Mouse (Mus musculus): ENCODE data around the gene Scarb1.

Scarb1 gene

GRCm38 (mm10) chr5:125352781-125353294, 11.9 kb upstream of the Scarb1 start:
- Histone ChIP-seq H3K36me3 (ENCODE audit: control insufficient read depth, insufficient read depth, low read length, poor library complexity, severe bottlenecking) (no peaks in the 10 kb centered on the region; the same call in 1 of the 2 replicates), H3K27me3 (ENCODE audit: control insufficient read depth, insufficient read depth, low read length, poor library complexity, severe bottlenecking) (no peaks in the 10 kb centered on the region)
- no peak for DNase-seq (ENCODE audit: low read depth, low spot score)

- Histone ChIP-seq H3K27me3 (ENCODE audit: control insufficient read depth, insufficient read depth, low read length, poor library complexity, severe bottlenecking) (no peaks in the 10 kb centered on the region), H3K36me3 (ENCODE audit: control insufficient read depth, insufficient read depth, low read length, poor library complexity, severe bottlenecking) (no peaks in the 10 kb centered on the region; the same call in 1 of the 2 replicates)
- peak; percentile 61 for DNase-seq (ENCODE audit: low read depth, low spot score)
Observed at GRCm38 (mm10) chr5:125351939-125352338, 11.0 kb upstream of the Scarb1 start.

DNA sequence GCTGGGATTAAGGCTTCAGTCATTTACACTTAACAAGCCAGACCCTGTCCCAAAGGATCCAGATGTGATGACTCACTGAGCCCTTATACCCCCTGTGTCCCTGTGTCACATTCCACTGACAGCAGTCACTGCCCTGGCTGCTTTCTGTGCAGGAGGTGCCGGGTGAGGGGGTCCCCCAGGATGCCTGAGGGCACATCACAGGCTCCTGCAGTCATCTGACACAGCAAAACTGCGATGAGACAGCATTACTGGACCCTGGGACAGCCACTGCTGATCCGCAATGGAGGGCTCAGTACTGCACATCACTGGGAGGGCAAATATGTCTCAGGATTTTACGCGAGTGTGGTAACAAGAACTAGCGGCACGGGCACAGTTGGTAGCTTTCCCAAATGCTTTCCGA, 10.2 kb upstream of the Scarb1 start:
- Histone ChIP-seq H3K36me3 (ENCODE audit: control insufficient read depth, insufficient read depth, low read length, poor library complexity, severe bottlenecking) (no peaks in the 10 kb centered on the region; the same call in 1 of the 2 replicates), H3K27me3 (ENCODE audit: control insufficient read depth, insufficient read depth, low read length, poor library complexity, severe bottlenecking) (no peaks in the 10 kb centered on the region)
- no peak for DNase-seq (ENCODE audit: low read depth, low spot score)

- H3K27me3 ChIP-seq (ENCODE audit: control insufficient read depth, insufficient read depth, low read length, poor library complexity, severe bottlenecking), result no peaks in the 10 kb centered on the region
- H3K36me3 ChIP-seq (ENCODE audit: control insufficient read depth, insufficient read depth, low read length, poor library complexity, severe bottlenecking), result no peaks in the 10 kb centered on the region; the same call in 1 of the 2 replicates
- no peak for DNase-seq (ENCODE audit: low read depth, low spot score)
Observed at GRCm38 (mm10) chr5:125349391-125349790, 8.5 kb upstream of the Scarb1 start.

GRCm38 (mm10) chr5:125348487-125348886, 7.6 kb upstream of the Scarb1 start:
- Histone ChIP-seq H3K27me3 (ENCODE audit: control insufficient read depth, insufficient read depth, low read length, poor library complexity, severe bottlenecking) (no peaks in the 10 kb centered on the region), H3K36me3 (ENCODE audit: control insufficient read depth, insufficient read depth, low read length, poor library complexity, severe bottlenecking) (no peaks in the 10 kb centered on the region; the same call in 1 of the 2 replicates)
- DNase-seq (ENCODE audit: low read depth, low spot score), result peak; percentile 65

DNA sequence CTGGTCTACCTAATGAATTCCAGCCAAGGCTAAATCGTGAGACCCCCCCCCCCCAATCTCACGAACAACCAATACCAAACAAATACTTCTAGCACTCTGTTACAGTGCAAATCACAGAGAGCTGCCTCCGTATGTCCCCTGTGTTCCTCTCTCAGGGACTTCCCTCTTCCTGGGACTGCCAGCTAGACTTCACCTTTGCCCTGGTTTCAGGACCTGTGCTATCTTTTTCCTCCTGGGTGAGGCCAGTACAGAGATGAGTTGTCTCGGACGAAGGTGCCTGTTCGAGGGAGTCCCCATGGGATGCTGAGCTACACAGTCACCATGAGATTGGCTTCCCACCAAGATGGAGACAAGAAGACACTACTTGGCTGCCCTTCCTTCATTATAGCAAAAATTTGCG, 7.2 kb upstream of the Scarb1 start:
- no peak for DNase-seq (ENCODE audit: low read depth, low spot score)
- Histone ChIP-seq H3K36me3 (ENCODE audit: control insufficient read depth, insufficient read depth, low read length, poor library complexity, severe bottlenecking) (no peaks in the 10 kb centered on the region; the same call in 1 of the 2 replicates), H3K27me3 (ENCODE audit: control insufficient read depth, insufficient read depth, low read length, poor library complexity, severe bottlenecking) (no peaks in the 10 kb centered on the region)

DNA sequence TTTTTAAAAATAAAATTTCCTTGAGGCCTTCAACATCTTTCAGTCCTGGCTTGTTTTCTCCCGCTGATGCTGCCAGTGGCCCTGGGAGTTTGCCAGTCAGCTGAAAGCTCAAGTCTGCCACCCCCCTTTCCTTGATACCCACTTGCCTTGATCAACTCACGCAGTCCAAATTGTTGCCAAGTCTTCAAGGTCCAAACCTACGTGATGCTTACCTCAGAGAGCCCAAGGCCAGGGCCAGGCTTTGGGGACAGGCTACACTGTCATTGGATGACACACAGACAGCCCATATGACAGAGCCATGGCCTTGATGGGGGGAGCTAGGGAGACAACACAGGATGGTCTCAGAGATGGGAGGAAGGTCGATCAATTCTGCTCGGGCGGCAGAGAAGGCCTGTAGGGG, 3.4 kb upstream of the Scarb1 start:
- H3K27me3 ChIP-seq (ENCODE audit: control insufficient read depth, insufficient read depth, low read length, poor library complexity, severe bottlenecking), result no peaks in the 10 kb centered on the region
- DNase-seq (ENCODE audit: low read depth, low spot score), result no peak
- H3K36me3 ChIP-seq (ENCODE audit: control insufficient read depth, insufficient read depth, low read length, poor library complexity, severe bottlenecking), result no peaks in the 10 kb centered on the region

GRCm38 (mm10) chr5:125341459-125342090, 681 bp upstream of the Scarb1 start:
- no peaks in the 10 kb centered on the region for H3K36me3 ChIP-seq (ENCODE audit: control insufficient read depth, insufficient read depth, low read length, poor library complexity, severe bottlenecking)
- no peak for DNase-seq (ENCODE audit: low read depth, low spot score)

GRCm38 (mm10) chr5:125339851-125340531, 903 bp downstream of the Scarb1 start:
- Histone ChIP-seq H3K36me3 (ENCODE audit: control insufficient read depth, insufficient read depth, low read length, poor library complexity, severe bottlenecking) (no peaks in the 10 kb centered on the region), H3K27me3 (ENCODE audit: control insufficient read depth, insufficient read depth, low read length, poor library complexity, severe bottlenecking) (no peaks in the 10 kb centered on the region)
- no peak for DNase-seq (ENCODE audit: low read depth, low spot score)

More at GRCm38 (mm10) chr5:125341459-125342090, 681 bp upstream of the Scarb1 start:
- no peaks in the 10 kb centered on the region for H3K27me3 ChIP-seq (ENCODE audit: control insufficient read depth, insufficient read depth, low read length, poor library complexity, severe bottlenecking)

DNA sequence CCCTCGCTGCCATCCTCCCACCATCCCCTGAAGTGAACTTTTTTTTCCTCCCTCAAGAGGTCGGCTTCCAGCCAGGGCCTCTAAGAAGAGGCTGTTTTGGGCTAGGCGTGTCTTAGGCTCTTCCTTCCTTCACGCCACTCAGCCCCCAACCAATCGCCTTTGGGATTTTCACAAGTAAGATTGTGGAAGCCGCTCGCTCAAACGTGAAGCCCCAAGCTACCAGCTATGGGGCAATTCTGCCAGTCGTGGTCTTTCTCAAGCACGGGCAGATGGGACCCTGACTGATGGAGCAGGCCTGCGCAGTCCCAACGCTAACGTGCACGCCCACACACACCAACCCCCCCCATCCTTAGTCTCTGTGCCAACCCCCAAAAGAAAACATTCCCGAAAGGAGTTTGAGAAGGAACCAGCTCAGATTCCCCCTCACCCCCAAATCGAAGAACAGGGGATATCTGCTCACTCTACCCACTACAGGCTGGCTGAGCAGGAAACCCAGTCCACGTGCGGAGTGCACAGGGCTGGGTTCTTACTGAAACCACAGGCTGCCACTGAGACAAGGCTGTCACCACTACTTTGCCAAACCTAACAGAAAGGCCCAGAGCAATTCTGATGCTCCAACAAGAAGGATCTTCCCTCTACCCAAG, 1.7 kb downstream of the Scarb1 start:
- Histone ChIP-seq H3K27me3 (ENCODE audit: control insufficient read depth, insufficient read depth, low read length, poor library complexity, severe bottlenecking) (no peaks in the 10 kb centered on the region), H3K36me3 (ENCODE audit: control insufficient read depth, insufficient read depth, low read length, poor library complexity, severe bottlenecking) (no peaks in the 10 kb centered on the region)
- peak; percentile 37 for DNase-seq (ENCODE audit: low read depth, low spot score)

DNA sequence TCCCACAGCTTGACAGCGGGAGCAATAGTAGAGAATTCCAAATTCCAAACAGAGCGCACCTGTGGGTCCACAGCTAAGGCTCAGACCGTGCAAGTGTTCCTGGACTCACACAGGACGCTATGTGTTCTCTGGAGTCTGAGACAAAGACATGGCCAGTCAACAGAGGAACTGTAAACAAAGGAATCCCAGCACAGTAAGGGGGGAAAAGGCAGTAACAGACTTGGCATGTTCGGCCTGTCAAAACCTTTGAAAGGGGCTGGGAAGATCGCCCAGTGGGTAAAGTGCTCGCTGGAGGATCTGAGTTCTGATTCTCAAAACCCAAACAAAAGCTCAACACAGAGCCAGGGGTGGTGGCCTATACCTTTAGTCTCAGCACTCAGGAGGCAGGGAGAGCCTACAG, 3.4 kb downstream of the Scarb1 start:
- Histone ChIP-seq H3K27me3 (ENCODE audit: control insufficient read depth, insufficient read depth, low read length, poor library complexity, severe bottlenecking) (no peaks in the 10 kb centered on the region), H3K36me3 (ENCODE audit: control insufficient read depth, insufficient read depth, low read length, poor library complexity, severe bottlenecking) (no peaks in the 10 kb centered on the region)
- no peak for DNase-seq (ENCODE audit: low read depth, low spot score)

GRCm38 (mm10) chr5:125337012-125337411, 3.9 kb downstream of the Scarb1 start:
- Histone ChIP-seq H3K36me3 (ENCODE audit: control insufficient read depth, insufficient read depth, low read length, poor library complexity, severe bottlenecking) (no peaks in the 10 kb centered on the region), H3K27me3 (ENCODE audit: control insufficient read depth, insufficient read depth, low read length, poor library complexity, severe bottlenecking) (no peaks in the 10 kb centered on the region)
- no peak for DNase-seq (ENCODE audit: low read depth, low spot score)

DNA sequence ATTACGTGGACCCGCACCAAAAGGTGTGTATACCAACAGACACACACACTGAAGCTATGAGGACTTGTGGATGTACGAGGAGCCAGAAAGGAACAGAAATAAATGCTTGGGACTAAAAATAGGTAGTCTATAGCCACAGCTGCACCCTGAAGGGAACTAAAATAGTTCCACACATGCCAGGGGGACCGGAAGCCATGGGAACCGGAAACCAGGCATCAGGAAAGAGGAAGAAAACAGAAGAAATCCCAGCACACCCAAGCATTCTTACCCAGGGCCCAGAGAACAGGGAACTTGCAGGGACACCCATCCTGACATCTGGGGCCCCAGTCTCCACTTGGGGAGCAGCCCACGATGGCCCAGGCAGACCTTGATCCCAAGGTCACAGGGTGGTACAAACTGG, 7.9 kb downstream of the Scarb1 start:
- H3K36me3 ChIP-seq (ENCODE audit: control insufficient read depth, insufficient read depth, low read length, poor library complexity, severe bottlenecking), result no peaks in the 10 kb centered on the region
- DNase-seq (ENCODE audit: low read depth, low spot score), result no peak

DNA sequence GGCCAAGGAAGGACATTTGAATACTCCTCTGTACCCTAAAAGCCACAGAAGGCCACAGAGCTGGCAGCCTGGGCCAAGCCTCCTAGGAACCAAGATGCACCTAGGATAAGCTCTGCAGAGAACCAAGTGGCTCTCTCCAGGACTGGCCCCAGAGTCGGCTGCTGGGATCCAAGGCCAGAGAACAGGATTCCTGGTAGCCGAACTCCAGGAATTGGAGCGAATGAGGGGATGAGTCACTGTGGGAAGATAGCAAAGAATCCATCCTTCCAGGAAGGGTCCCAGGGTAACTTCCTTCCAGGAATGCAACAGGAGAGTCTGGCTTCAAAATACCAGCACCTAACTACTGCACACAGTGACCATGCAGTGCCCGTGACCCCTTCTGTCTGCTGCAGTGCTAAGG, 8.6 kb downstream of the Scarb1 start:
- Histone ChIP-seq H3K27me3 (ENCODE audit: control insufficient read depth, insufficient read depth, low read length, poor library complexity, severe bottlenecking) (no peaks in the 10 kb centered on the region), H3K36me3 (ENCODE audit: control insufficient read depth, insufficient read depth, low read length, poor library complexity, severe bottlenecking) (no peaks in the 10 kb centered on the region)
- DNase-seq (ENCODE audit: low read depth, low spot score), result no peak

More for the DNA sequence above, 7.9 kb downstream of the Scarb1 start:
- no peaks in the 10 kb centered on the region for H3K27me3 ChIP-seq (ENCODE audit: control insufficient read depth, insufficient read depth, low read length, poor library complexity, severe bottlenecking)

DNA sequence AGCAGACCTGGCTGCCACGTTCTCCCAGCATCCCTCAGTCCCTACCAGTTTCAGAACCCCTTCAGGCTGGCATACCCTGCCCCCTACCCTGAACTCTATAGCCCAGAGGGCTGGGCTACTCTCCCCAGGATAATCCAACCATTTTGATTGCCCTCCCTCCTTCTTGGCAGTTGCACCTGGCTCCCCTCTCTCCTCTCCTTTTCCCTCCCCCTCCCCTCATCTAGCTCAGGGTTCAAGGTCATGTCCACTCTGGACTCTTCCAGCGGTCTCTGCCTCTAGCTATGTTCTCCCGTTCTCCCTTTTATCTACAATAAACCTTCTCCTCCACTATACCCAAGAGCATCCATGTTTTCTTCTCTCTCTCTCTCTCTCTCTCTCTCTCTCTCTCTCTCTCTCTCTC, 9.1 kb downstream of the Scarb1 start:
- no peaks in the 10 kb centered on the region for H3K27me3 ChIP-seq (ENCODE audit: control insufficient read depth, insufficient read depth, low read length, poor library complexity, severe bottlenecking)
- no peaks in the 10 kb centered on the region for H3K36me3 ChIP-seq (ENCODE audit: control insufficient read depth, insufficient read depth, low read length, poor library complexity, severe bottlenecking)
- DNase-seq (ENCODE audit: low read depth, low spot score), result no peak

Data from splenic B cell, adult 2 months (primary cell).